Mouse (Mus musculus): Measurements from ENCODE around the gene Gm19426.
A peak's percentile ranks its signal among the peaks of the same experiment; 100 is the strongest.

Gene Gm19426

GRCm38 (mm10) chr2:84762295-84762694 is 18.8 kb upstream of the Gm19426 start:
- no peaks in the 10 kb centered on the region for H3K36me3 ChIP-seq (ENCODE audit: control insufficient read depth, insufficient read depth, low read length, poor library complexity, severe bottlenecking)
- no peak for DNase-seq (ENCODE audit: low read depth, low spot score)
- no peaks in the 10 kb centered on the region for H3K27me3 ChIP-seq (ENCODE audit: control insufficient read depth, insufficient read depth, low read length, poor library complexity, severe bottlenecking)

DNA sequence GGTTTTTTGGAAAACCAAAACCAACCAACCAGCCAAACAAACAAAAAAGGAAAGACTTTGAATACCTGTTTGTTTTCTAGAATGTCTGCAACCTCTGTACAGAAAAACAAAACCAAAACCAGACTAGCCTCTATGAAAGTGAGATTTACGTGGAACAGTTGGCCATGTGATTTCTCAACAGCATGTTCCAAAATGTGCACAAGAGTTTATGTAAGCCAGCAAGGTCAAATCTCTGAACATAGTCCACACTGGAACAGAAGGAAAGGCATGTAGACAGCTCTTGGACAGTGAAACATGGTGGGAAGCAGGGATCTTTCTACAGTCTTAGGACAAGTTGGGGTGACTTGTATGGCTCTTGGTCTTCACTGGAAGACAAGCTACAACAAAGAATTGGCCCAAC is 18.4 kb upstream of the Gm19426 start:
- no peak for DNase-seq (ENCODE audit: low read depth, low spot score)
- no peaks in the 10 kb centered on the region for H3K27me3 ChIP-seq (ENCODE audit: control insufficient read depth, insufficient read depth, low read length, poor library complexity, severe bottlenecking)
- H3K36me3 ChIP-seq (ENCODE audit: control insufficient read depth, insufficient read depth, low read length, poor library complexity, severe bottlenecking), result no peaks in the 10 kb centered on the region

- H3K27me3 ChIP-seq (ENCODE audit: control insufficient read depth, insufficient read depth, low read length, poor library complexity, severe bottlenecking), result no peaks in the 10 kb centered on the region
- H3K36me3 ChIP-seq (ENCODE audit: control insufficient read depth, insufficient read depth, low read length, poor library complexity, severe bottlenecking), result no peaks in the 10 kb centered on the region
- DNase-seq (ENCODE audit: low read depth, low spot score), result no peak
These were observed 17.9 kb upstream of the Gm19426 start for GRCm38 (mm10) chr2:84761309-84761708.

DNA sequence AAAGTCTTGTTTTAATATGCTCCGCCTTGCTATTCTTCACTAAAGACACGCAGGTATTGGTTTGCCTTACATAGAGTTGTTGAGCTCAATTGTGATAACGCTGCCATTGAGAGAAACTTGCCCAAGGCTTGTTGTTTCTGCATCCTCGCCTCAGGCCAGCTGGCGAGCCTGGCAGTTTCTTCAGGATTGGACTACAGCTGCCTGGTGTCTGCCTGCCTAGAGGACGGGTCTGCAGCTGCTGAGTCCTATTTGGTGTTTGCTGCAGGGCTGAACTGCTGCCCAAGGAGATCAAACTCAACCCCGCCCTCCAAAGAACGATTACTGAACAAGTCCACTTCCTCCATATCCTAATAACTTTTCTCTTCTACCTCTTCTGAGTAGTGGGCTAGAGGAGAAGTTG is 17.3 kb upstream of the Gm19426 start:
- Histone ChIP-seq H3K27me3 (ENCODE audit: control insufficient read depth, insufficient read depth, low read length, poor library complexity, severe bottlenecking) (no peaks in the 10 kb centered on the region), H3K36me3 (ENCODE audit: control insufficient read depth, insufficient read depth, low read length, poor library complexity, severe bottlenecking) (no peaks in the 10 kb centered on the region)
- DNase-seq (ENCODE audit: low read depth, low spot score), result no peak

DNA sequence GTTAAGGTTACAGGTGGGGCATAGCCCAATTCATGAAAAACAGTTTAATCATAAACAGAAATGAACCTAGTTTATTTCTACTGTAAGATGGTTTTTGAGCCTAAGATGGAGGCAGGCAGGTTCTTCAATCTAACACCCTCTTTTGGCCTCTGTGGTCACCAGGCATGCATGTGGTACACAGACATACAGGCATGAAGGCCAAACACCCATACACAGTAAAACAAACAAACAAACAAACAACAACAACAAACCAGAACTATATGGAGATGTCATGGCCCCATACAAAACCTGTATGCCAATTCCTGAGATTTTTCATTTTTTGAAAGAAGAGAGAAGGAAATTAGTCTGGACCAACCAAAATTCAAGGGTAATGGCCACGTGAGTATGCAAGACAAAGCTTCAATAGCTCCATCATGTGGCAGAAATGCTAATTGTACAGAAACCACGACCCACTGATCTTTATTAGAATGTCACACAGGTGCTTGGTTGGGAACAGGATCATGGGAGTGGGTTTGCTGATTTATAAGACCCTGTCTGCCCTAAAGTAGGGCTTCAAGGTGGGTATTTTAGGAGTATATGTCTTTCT is 15.2 kb upstream of the Gm19426 start:
- peak; percentile 57 for DNase-seq (ENCODE audit: low read depth, low spot score)
- no peaks in the 10 kb centered on the region for H3K36me3 ChIP-seq (ENCODE audit: control insufficient read depth, insufficient read depth, low read length, poor library complexity, severe bottlenecking)

DNA sequence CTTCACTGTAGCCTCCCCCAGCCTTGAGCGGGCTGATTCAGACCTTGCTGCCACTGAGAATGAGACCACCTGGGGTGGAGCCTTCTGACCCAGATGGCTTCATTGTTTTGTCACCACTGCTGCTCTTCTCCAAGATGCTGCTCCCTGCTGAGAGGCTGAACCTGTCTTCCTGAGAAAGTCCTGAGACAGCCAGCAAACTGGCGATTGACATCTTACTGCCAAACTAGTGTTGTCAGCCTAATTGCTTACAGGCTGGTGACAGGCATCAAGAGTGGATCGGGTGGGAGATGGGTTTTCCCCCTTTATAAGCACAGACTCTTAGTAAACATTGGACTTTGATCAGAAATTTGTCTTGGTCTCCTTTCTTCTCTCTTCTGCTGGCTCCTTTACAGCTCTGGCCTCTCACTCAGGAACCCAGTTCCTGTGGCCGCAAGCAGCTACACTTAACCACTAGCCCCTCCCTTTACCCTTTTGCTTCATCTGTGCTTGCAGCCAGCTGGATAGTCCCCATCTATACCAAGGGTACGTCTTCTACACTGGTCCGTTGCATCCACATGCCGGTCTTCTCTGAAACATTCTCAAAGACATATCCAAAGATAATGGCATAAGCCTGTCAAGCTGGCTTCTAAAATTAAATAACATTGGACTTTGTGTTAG is 13.7 kb upstream of the Gm19426 start:
- H3K36me3 ChIP-seq (ENCODE audit: control insufficient read depth, insufficient read depth, low read length, poor library complexity, severe bottlenecking), result no peaks in the 10 kb centered on the region
- no peaks in the 10 kb centered on the region for H3K27me3 ChIP-seq (ENCODE audit: control insufficient read depth, insufficient read depth, low read length, poor library complexity, severe bottlenecking)
- DNase-seq (ENCODE audit: low read depth, low spot score), result no peak

More for the DNA sequence above, 15.2 kb upstream of the Gm19426 start:
- H3K27me3 ChIP-seq (ENCODE audit: control insufficient read depth, insufficient read depth, low read length, poor library complexity, severe bottlenecking), result no peaks in the 10 kb centered on the region

DNA sequence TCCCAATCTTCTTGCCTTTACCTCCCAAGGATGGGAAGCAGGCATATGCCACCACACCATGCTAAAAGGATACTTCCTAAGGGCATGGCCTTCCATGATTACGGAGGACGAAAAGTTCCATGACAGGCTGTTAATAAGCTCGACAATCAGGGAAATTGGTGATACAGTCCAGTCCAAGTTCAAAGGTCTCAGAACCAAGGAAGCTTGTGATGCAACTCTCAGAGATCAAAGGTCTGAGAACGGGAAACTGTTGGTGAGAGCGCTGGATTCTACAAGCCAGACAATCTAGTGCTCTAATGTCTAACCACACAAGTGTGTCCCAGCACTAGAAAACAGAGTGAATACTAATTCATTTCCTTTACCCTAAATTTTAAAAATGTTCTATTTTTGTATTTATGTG is 12.8 kb upstream of the Gm19426 start:
- Histone ChIP-seq H3K27me3 (ENCODE audit: control insufficient read depth, insufficient read depth, low read length, poor library complexity, severe bottlenecking) (no peaks in the 10 kb centered on the region), H3K36me3 (ENCODE audit: control insufficient read depth, insufficient read depth, low read length, poor library complexity, severe bottlenecking) (no peaks in the 10 kb centered on the region)
- DNase-seq (ENCODE audit: low read depth, low spot score), result no peak

DNA sequence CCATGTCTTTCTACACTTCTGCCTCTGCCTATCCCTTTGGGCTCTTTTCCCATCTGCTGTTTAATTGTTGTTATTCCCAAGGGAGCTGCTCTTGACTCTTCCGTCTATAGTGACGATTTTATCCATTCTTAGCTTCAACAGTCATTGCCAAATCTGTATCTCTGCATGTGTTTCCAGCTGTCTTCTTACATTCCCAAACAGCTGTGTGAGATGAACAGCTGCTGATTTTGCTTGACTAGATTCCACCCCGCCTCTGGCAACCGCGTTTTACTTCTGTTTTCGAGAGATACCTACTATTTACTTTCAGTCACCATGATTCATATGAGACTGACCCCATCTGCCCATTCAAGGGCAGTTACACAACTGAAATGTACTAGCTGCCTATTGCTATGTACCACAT is 6.7 kb upstream of the Gm19426 start:
- no peak for DNase-seq (ENCODE audit: low read depth, low spot score)
- no peaks in the 10 kb centered on the region for H3K36me3 ChIP-seq (ENCODE audit: control insufficient read depth, insufficient read depth, low read length, poor library complexity, severe bottlenecking)
- no peaks in the 10 kb centered on the region for H3K27me3 ChIP-seq (ENCODE audit: control insufficient read depth, insufficient read depth, low read length, poor library complexity, severe bottlenecking)

DNA sequence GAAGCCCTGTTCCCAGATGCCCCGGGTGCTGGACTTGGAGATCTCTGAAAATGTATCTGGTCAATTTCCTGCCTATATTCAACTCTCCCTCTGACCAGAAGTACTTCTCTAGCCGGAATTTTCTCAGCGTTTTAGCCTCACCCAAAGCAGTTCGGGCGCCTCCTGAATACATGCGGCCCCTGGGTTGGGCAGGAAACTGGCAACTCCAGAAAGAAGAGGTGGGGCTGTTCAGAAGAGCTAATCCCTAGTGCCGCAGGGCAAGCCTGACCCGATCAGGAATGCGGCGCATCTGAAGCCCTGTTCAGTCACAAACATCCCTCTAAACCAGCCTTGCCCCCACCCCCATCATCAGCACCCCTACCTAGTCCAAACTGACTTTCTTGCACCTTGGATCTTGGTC is 671 bp upstream of the Gm19426 start:
- DNase-seq (ENCODE audit: low read depth, low spot score), result no peak
- no peaks in the 10 kb centered on the region for H3K36me3 ChIP-seq (ENCODE audit: control insufficient read depth, insufficient read depth, low read length, poor library complexity, severe bottlenecking)
- H3K27me3 ChIP-seq (ENCODE audit: control insufficient read depth, insufficient read depth, low read length, poor library complexity, severe bottlenecking), result no peaks in the 10 kb centered on the region

DNA sequence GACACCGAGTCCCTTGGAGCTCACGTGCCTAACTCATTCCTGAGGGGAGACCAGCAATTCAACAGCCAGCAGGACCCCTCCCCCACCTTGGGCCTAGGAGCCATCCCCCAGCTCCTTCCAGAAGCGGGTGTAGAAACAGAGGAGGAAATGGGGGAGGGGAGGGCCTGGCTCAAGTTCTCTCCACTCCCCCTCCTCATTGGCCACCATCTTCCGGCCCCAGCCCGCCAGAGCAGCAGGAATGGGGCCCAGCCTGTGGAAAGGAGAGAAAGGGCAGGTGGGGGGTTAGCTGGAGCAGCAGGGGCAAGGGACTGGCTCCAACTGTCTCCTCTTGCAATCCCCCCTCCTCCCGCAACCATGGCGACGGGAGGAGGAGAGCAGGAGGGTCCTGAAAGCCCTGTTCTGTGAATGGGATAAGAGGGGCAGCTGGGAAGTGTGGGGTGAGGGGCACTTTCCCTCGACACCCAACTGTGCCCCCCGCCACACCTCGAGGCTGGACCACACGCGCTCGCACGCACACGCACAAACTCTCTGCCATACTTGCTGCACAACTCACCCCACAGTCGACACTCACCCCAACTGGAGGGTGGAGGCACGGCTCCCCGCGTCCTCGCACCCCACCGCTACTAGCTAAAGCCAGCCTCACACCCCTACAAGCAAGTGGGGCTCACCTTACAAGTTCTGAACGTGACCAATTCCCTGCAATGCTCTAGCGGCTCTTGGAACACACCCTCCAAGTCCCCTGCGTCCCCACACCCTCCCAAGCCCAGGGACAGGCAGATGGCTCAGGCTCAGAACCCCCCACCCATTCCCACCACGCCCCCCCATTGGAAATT is 788 bp downstream of the Gm19426 start:
- no peaks in the 10 kb centered on the region for H3K36me3 ChIP-seq (ENCODE audit: control insufficient read depth, insufficient read depth, low read length, poor library complexity, severe bottlenecking)
- no peaks in the 10 kb centered on the region for H3K27me3 ChIP-seq (ENCODE audit: control insufficient read depth, insufficient read depth, low read length, poor library complexity, severe bottlenecking)
- no peak for DNase-seq (ENCODE audit: low read depth, low spot score)

GRCm38 (mm10) chr2:84741841-84742450 is 1.5 kb downstream of the Gm19426 start:
- Histone ChIP-seq H3K27me3 (ENCODE audit: control insufficient read depth, insufficient read depth, low read length, poor library complexity, severe bottlenecking) (no peaks in the 10 kb centered on the region), H3K36me3 (ENCODE audit: control insufficient read depth, insufficient read depth, low read length, poor library complexity, severe bottlenecking) (no peaks in the 10 kb centered on the region)
- no peak for DNase-seq (ENCODE audit: low read depth, low spot score)

GRCm38 (mm10) chr2:84740608-84741333 is 2.7 kb downstream of the Gm19426 start:
- Histone ChIP-seq H3K36me3 (ENCODE audit: control insufficient read depth, insufficient read depth, low read length, poor library complexity, severe bottlenecking) (no peaks in the 10 kb centered on the region), H3K27me3 (ENCODE audit: control insufficient read depth, insufficient read depth, low read length, poor library complexity, severe bottlenecking) (no peaks in the 10 kb centered on the region)
- DNase-seq (ENCODE audit: low read depth, low spot score), result peak; percentile 39

GRCm38 (mm10) chr2:84738271-84738911 is 5.1 kb downstream of the Gm19426 start:
- Histone ChIP-seq H3K27me3 (ENCODE audit: control insufficient read depth, insufficient read depth, low read length, poor library complexity, severe bottlenecking) (no peaks in the 10 kb centered on the region; the same call in 1 of the 2 replicates), H3K36me3 (ENCODE audit: control insufficient read depth, insufficient read depth, low read length, poor library complexity, severe bottlenecking) (no peaks in the 10 kb centered on the region)
- peak; percentile 42 for DNase-seq (ENCODE audit: low read depth, low spot score)

DNA sequence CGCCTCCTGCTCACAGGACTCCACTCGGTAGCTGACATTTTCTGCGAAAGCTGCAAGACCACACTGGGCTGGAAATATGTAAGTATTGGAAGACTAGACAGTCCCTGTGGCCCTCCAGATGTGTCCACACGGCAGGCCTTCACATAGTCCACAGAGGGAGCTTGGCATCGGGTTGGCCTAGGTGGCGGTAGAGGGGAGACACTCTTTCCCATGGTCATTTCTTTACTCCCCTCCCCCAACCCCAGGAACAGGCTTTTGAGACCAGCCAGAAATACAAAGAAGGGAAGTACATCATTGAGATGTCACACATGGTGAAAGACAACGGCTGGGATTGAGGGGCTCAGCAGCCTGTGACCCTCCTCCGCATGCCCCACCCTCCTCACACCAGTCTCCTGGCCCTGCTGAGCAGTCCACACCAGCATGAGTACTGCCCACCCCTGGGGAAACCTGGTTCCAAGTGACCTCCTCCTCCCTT is 6.0 kb downstream of the Gm19426 start:
- DNase-seq (ENCODE audit: low read depth, low spot score), result no peak
- Histone ChIP-seq H3K36me3 (ENCODE audit: control insufficient read depth, insufficient read depth, low read length, poor library complexity, severe bottlenecking) (no peaks in the 10 kb centered on the region), H3K27me3 (ENCODE audit: control insufficient read depth, insufficient read depth, low read length, poor library complexity, severe bottlenecking) (no peaks in the 10 kb centered on the region; the same call in 1 of the 2 replicates)

Data from splenic B cell, adult 2 months (primary cell).